Mouse (Mus musculus) left cerebral cortex, adult 8-10 months (tissue): ENCODE data around the gene Mtcl1. TPM values are rescaled to one million over a fixed set of nuclear protein-coding genes. Genes with fewer than 3 reads are reported as not detected.
A peak's percentile ranks its signal among the peaks of the same experiment; 100 is the strongest.

Source experiments
- DNase-seq, 2 experiments: peaks; one replicate each; pipeline ENCODE4 v3.0.0; 2022; ENCODE audit warnings: low spot score in 2 of 2
- total RNA-seq, 4 experiments: library from RNA; stranded (reverse); gene quantifications; 2 replicates each; pipeline ENCODE4 v1.2.4; 2022

The Mtcl1 gene
- total RNA-seq: 100 to 1,000 TPM; 111 to 123 (median 120) TPM

- peak in 1 of 2 experiments; percentile 87 for DNase-seq
Observed at GRCm38 (mm10) chr17:66449460-66450341, at the start of gene Mtcl1. Gene Mtcl1 (minus strand): TSS chr17:66449750.

- no peak for DNase-seq
Observed at GRCm38 (mm10) chr17:66498598-66498997, 49.0 kb upstream of the Mtcl1 start.

- DNase-seq: no peak
Observed at GRCm38 (mm10) chr17:66496589-66496988, 47.0 kb upstream of the Mtcl1 start.

DNA sequence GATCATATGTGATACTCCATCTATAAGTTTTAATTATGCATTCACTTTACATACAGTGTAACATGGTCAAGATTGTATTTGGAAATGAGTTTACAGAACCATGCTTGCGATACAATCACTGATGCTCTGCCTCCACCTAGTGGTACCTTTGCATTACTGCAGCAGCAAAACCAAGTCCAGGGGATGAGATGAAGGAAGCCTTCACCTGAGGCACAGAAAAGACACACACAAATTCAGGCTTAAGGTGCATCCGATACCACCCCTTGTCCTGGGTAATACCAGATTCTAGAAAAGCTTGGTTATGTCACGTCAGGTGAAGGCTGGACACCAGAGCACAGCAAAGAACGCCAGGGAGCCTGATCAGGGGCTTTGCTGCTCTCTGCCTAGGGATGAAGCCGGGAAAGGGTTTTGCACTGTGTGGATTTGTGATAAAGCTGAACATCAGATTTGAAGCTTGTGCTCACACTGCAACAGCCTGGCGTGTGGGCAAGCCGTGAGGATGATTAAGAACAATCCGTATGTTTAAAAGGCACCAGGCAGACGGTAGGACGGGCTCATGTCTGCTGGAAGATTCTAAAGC lies 40.6 kb upstream of the Mtcl1 start:
- peak; percentile 40 to 82 for DNase-seq

- no peak for DNase-seq
Observed at GRCm38 (mm10) chr17:66486576-66486975, 37.0 kb upstream of the Mtcl1 start.

- DNase-seq: peak; percentile 32 to 83
Observed at GRCm38 (mm10) chr17:66485742-66486141, 36.2 kb upstream of the Mtcl1 start.

- DNase-seq: no peak
Observed at GRCm38 (mm10) chr17:66484965-66485364, 35.4 kb upstream of the Mtcl1 start.

- no peak for DNase-seq
Observed at GRCm38 (mm10) chr17:66483651-66484454, 34.3 kb upstream of the Mtcl1 start.

DNA sequence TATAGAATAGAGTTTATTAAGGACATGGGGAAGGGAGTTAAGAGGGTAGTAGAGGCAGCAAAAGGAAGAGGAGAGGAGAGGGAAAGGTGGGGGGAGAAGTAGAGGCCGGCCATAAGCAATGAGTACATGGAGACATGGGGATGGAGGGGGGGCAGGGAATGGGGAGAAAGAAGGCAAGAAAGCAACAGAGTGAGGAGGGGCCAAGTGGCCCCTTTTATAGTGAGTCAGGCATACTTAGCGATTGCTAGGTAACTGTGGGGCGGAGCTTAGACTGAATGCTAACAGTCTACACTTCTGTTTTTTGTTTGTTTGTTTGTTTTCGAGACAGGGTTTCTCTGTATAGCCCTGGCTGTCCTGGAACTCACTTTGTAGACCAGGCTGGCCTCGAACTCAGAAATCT lies 31.7 kb upstream of the Mtcl1 start:
- no peak for DNase-seq

GRCm38 (mm10) chr17:66480491-66481278 lies 31.1 kb upstream of the Mtcl1 start:
- no peak for DNase-seq

DNA sequence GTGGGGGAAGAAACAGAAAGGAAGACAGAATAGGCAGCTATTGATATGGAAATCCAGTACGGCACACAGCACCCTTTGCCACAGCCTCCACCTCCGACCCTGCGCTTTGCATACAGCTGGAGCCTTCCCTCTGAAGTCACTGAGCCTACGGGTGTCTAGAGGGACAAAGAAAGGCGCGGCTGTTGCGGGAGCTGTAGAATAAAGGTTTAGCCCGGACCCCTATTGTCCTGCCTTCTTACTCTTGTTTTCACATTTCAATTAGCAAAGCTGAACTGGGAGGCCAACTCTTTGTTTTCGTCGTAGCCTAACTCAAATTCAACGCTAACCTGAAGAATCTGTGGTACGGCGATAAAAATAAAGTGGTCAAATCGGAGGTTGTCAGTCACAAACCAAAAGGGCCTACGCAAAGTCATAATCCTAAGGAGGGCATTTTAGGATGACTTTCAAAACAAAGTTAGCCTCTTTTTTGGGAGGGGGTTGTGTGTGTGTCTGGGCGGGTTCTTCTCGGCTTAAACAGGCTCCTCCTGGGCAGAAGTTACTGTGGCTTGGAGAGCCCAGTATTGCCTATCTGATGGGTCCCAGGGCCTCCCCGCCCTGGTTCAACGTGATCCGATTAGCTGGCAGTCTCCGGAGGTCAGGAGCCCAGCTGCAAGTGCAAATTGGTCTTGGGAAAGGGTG lies 30.4 kb upstream of the Mtcl1 start:
- DNase-seq: no peak

DNA sequence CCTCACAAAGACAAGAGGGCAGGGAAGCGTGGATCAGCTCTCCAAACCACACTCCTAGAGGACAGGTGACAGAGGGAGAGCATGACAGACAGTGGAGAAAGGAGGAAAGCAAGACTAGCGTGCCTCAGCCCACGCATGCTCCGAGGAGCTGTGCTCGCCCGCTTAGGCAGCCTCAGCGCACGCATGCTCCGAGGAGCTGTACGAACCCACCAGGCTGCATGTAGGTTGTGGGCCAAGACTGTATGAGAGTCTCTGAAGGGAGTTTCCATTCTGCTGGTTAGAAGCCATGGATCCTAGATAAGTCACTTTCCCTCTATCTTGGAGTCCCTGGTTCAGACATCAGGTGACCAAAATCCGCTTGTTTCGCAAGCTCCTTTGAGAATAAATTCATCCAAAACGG lies 29.8 kb upstream of the Mtcl1 start:
- peak; percentile 25 to 67 for DNase-seq

GRCm38 (mm10) chr17:66473205-66473604 lies 23.7 kb upstream of the Mtcl1 start:
- no peak for DNase-seq

- DNase-seq: no peak
Observed at GRCm38 (mm10) chr17:66471775-66472174, 22.2 kb upstream of the Mtcl1 start.

GRCm38 (mm10) chr17:66471252-66471651 lies 21.7 kb upstream of the Mtcl1 start:
- DNase-seq: no peak

GRCm38 (mm10) chr17:66470020-66470419 lies 20.5 kb upstream of the Mtcl1 start:
- no peak for DNase-seq

- no peak for DNase-seq
Observed at GRCm38 (mm10) chr17:66457278-66457677, 7.7 kb upstream of the Mtcl1 start.

DNA sequence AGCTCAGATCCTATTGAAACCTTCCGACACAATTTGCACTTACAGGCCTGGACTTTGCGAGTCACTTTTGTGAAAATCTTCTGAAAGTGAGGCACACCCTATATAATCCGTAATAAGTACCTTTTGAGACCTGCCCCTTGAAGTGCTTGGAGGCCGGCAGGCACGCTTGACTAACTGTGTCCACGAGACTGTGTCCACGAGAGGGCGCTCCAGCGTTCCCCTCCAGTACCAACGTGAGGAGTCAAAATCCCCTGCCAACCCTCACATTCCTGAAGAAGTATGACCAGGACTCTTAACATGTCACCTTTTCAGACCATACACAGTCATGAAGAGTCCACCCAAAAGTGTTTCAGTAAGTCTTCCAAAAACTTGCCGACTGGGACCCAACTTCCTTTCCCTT lies 1.6 kb upstream of the Mtcl1 start:
- DNase-seq: peak; percentile 73 to 83

GRCm38 (mm10) chr17:66450526-66451070 lies 1.0 kb upstream of the Mtcl1 start:
- DNase-seq: no peak
